Mouse (Mus musculus) G1E (cell line): ENCODE results near the gene Arrdc1.

Experiments
- CTCF ChIP-seq: IDR thresholded peaks from 2 replicates; pipeline ENCODE4 v1.5.1; 2012; ENCODE audit warnings: low read depth, low read length, inconsistent platforms, mixed read lengths
- GATA1 ChIP-seq: IDR thresholded peaks from 2 replicates; pipeline ENCODE4 v1.6.1; 2012; ENCODE audit warnings: borderline replicate concordance, low read length, inconsistent platforms, mixed read lengths
- GATA2 ChIP-seq: IDR thresholded peaks from 2 replicates; pipeline ENCODE4 v1.6.1; 2012; ENCODE audit warnings: low read depth, low read length, inconsistent platforms, borderline replicate concordance
- POLR2AphosphoS5 ChIP-seq: IDR thresholded peaks from 2 replicates; pipeline ENCODE4 v1.6.1; 2012; ENCODE audit warnings: low read depth, low read length, inconsistent platforms; ENCODE audit not compliant: insufficient replicate concordance
- TAL1 ChIP-seq: conservative IDR thresholded peaks from 2 replicates; pipeline ENCODE4 v1.6.1; 2012; ENCODE audit warnings: low read depth, low read length, inconsistent platforms, mixed read lengths

DNA sequence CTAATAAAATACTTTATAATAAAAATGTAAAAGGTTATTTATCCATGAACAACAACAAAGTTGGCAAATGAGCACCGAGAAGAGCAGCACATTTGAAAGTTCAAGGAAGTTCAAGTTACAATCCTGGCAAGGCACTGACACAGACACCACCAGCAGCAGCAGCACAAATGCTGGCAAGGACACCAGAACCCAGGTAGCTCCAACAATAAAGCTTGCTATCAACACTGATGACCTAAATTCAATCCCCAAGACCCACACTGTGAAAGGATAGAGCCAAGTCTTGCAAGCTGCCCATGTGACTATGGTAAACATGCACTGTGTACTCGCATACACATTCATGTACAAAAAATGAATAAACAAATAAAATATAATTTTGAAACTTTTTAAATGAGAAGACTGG lies 54.4 kb downstream of the Arrdc1 start:
- TF ChIP-seq GATA1 (no peak), GATA2 (no peak), CTCF (no peak), TAL1 (no peak), POLR2AphosphoS5 (no peak)
